Mouse (Mus musculus) v-Abl transformed pro-B cells (cell line): Measurements from ENCODE around the gene Tes.

Experiments
- in situ Hi-C, 2 experiments: fragments of 400-800 bp; cut with MboI; formaldehyde crosslinking; loops; one replicate each; pipeline ENCODE4 v1.15.1; 2025; ENCODE audit not compliant: unreplicated experiment in 2 of 2

The Tes gene

GRCm38 (mm10) chr6:17077270-17077669 lies 12.3 kb downstream of the Tes start:
- in situ Hi-C loops = no loop called here

GRCm38 (mm10) chr6:17077720-17078119 lies 12.8 kb downstream of the Tes start:
- in situ Hi-C loops = no loop called here

- in situ Hi-C loops = no loop called here
Observed at GRCm38 (mm10) chr6:17079304-17079703, 14.4 kb downstream of the Tes start.

GRCm38 (mm10) chr6:17079826-17080225 lies 14.9 kb downstream of the Tes start:
- in situ Hi-C loops = loop anchor here in 1 of 2 experiments (10.0 kb wide), 1 partner anchor 55 kb away; no protein-coding TSS in a partner anchor

- in situ Hi-C loops = loop anchor here in 1 of 2 experiments (10.0 kb wide), 1 partner anchor 57 kb away; no protein-coding TSS in a partner anchor
Observed at GRCm38 (mm10) chr6:17082238-17082637, 17.3 kb downstream of the Tes start.

GRCm38 (mm10) chr6:17082800-17083199 lies 17.9 kb downstream of the Tes start:
- in situ Hi-C loops = loop anchor here in 1 of 2 experiments (10.0 kb wide), 1 partner anchor 58 kb away; no protein-coding TSS in a partner anchor

GRCm38 (mm10) chr6:17087485-17087884 lies 22.5 kb downstream of the Tes start:
- in situ Hi-C loops = loop anchor here in 1 of 2 experiments (10.0 kb wide), 1 partner anchor 63 kb away; no protein-coding TSS in a partner anchor

- in situ Hi-C loops = no loop called here
Observed at GRCm38 (mm10) chr6:17097301-17097700, 32.4 kb downstream of the Tes start.

GRCm38 (mm10) chr6:17098559-17098958 lies 33.6 kb downstream of the Tes start:
- in situ Hi-C loops = no loop called here

GRCm38 (mm10) chr6:17099477-17100130 lies 34.7 kb downstream of the Tes start:
- in situ Hi-C loops = loop anchor here (5.0 to 25.0 kb wide), 5 partner anchors 493 to 1713 kb away; no protein-coding TSS in a partner anchor

- in situ Hi-C loops = loop anchor here (5.0 to 25.0 kb wide), 7 partner anchors 252 to 1707 kb away; no protein-coding TSS in a partner anchor
Observed at GRCm38 (mm10) chr6:17105714-17106113, 40.8 kb downstream of the Tes start.

GRCm38 (mm10) chr6:17106493-17106892 lies 41.5 kb downstream of the Tes start:
- in situ Hi-C loops = loop anchor here (5.0 to 25.0 kb wide), 7 partner anchors 251 to 1706 kb away; no protein-coding TSS in a partner anchor

GRCm38 (mm10) chr6:17109204-17109603 lies 44.3 kb downstream of the Tes start:
- in situ Hi-C loops = loop anchor here (5.0 to 25.0 kb wide), 7 partner anchors 248 to 1703 kb away; no protein-coding TSS in a partner anchor

GRCm38 (mm10) chr6:17110564-17111100 lies 45.7 kb downstream of the Tes start:
- in situ Hi-C loops = loop anchor here (25.0 kb wide), 2 partner anchors 602 to 1702 kb away; no protein-coding TSS in a partner anchor

- in situ Hi-C loops = loop anchor here (25.0 kb wide), 2 partner anchors 600 to 1700 kb away; no protein-coding TSS in a partner anchor
Observed at GRCm38 (mm10) chr6:17112081-17112480, 47.1 kb downstream of the Tes start.

- in situ Hi-C loops = loop anchor here (25.0 kb wide), 2 partner anchors 599 to 1699 kb away; no protein-coding TSS in a partner anchor
Observed at GRCm38 (mm10) chr6:17112990-17113389, 48.0 kb downstream of the Tes start.

GRCm38 (mm10) chr6:17114588-17114987 lies 49.6 kb downstream of the Tes start:
- in situ Hi-C loops = loop anchor here (25.0 kb wide), 2 partner anchors 598 to 1698 kb away; no protein-coding TSS in a partner anchor

GRCm38 (mm10) chr6:17115046-17115790 lies 50.3 kb downstream of the Tes start:
- in situ Hi-C loops = loop anchor here (25.0 kb wide), 2 partner anchors 597 to 1697 kb away; no protein-coding TSS in a partner anchor

- in situ Hi-C loops = loop anchor here (25.0 kb wide), 2 partner anchors 593 to 1693 kb away; no protein-coding TSS in a partner anchor
Observed at GRCm38 (mm10) chr6:17119521-17120232, 54.7 kb downstream of the Tes start.

- in situ Hi-C loops = no loop called here
Observed at GRCm38 (mm10) chr6:17140021-17140420, 75.1 kb downstream of the Tes start.
